Mouse (Mus musculus): Measurements from ENCODE around the gene Rhcg.

Gene Rhcg

DNA sequence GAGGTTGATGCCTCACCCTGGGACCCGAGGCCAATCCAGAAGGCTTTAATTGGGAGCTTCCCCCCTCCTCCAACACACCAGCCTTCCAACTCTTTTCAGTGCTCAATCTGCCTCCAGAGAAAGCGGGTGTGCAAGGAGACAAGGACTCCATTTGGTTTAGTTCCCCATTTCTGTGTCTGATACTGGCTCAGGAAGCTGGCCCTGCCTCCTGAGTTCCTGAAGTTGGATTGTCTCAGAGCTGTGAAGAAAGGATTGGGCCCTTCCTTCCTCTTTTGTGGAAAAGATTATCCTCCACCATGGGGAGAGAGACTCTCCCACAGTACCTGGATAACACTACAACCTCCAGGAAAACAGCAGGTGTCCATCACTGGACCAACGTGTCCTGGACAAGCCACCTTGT is 10.7 kb downstream of the Rhcg start:
- no peak for DNase-seq (ENCODE audit: inconsistent age in 2 of 2, low spot score in 1 of 2)

DNA sequence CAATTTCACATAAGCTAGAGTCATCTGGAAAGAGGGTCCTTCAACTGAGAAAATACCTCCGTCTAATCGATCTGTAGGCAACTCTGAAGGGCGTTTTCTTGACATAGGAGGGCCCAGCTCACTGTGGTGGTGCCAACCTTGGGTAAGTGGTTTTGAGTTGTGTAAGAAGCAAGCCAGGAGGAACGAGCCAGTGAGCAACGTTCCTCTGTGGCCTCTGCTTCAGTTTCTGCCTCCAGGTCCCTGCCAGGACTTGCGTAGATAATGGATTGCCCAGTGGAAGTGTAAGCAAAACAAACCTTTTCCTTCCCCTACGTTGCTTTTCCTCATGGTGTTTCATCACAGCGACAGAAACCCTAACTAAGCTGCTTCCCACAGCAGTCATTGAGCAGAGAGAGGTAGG is 15.5 kb downstream of the Rhcg start:
- peak in 1 of 2 experiments; percentile 29 for DNase-seq (ENCODE audit: inconsistent age in 2 of 2, low spot score in 1 of 2)

DNA sequence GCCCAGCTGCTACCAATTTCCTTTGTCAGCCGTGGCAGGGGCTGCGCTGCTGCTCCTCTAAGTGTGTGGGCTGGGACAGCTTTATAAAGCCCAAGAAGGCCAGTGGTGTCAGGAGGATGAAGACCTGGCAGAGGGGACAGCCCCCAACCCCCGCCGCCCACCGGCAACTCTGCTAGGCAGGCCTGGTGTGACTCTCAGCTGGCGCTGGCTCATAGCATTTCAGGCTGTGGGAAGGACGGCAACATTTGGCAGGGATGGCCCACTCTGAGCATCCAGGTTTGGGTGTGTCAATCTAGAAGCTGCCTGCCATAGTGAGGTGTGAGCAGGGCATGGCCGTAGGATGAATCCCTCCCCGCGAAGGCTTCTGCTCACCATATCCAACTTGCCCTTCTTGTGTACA is 17.3 kb downstream of the Rhcg start:
- no peak for DNase-seq (ENCODE audit: inconsistent age in 2 of 2, low spot score in 1 of 2)

DNA sequence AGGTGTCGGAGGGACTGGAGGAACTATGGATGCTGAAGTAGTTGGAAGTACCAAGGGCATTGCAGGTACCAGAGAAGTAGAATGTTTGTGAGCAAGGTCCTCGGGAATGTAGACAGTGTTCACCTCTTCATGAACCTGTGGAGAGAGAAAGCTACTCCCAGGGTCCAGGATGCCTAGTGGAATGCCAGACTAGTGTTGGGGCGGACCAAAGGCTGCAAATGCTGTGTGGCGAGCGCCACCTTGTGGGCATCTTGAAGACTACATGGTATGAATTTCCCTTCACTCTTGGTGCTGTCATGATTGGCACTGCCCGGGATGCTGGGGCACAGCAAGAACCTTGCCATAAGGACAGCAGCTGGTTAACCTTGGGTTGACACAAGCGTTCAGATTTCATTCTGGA is 22.6 kb downstream of the Rhcg start:
- DNase-seq (ENCODE audit: inconsistent age in 2 of 2, low spot score in 1 of 2): peak; percentile 67 to 86

DNA sequence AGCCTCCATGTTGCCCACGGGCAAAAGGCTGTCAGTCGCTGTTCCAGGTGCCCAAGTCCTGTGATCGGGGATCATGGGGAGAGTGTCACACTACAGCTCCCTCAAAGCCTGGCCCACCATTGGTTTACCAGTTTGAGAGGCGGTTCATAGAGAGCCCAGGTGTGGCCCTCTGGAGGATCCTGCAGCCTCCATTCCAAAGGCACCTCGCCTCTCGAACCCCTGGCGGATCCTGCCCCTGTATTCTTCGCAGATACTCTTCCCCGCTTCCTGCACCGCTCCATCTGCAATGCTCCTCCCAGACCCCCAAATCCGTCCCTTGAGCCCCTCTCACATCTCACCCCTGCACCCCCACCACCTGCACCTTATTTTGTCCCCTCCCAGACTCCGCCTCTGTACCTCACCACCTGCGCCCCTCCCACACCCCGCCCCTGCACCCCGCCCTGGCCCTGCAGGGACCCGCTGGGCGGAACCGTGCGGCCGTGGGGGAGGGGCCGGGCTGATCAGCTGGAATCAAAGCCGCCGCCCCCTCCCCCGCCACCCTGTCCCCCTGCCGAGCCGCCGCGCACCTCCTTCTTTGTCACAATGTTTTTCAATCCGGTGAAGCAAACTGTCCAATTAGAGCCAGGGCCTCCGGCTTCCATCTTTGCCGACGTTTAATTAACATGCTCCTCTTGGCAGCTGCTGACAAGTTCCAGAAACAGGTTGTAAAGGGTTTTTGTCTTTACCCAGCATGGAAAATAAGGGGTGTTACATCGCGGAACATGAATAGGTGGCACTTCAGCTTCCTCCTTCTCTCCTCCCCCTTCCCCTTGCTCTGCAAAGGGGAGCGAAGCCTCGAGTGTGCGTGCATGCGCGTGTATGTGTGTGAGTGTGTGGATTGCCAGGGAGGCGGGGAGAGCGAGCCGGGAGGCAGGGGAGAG is 25.4 kb downstream of the Rhcg start:
- peak in 1 of 2 experiments; percentile 55 for DNase-seq (ENCODE audit: inconsistent age in 2 of 2, low spot score in 1 of 2)

DNA sequence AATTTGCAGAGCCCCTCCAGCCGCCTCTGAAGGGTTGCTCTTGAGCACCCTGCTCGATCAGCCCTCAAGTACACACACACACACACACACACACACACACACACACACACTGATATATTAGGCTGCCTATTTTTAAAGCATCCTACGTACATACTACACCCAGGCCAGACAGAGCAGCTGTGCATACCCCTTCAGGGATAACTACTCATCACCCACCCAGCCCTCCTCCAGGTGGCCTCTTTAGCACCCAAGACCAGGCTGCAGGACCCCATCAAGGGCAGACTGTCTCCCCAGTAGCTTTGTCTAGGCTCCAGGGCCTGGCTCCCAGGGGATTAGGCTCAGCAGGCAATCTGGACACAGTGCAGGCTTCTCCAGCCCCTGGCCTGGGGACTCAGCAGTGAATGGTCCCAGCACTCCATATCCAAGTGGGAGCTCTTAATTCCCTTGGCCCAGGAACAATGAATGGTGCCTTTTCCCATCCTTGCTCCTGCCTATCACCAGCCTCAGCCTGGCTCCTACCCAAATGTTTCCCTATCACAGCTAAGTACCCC is 26.8 kb downstream of the Rhcg start:
- no peak for DNase-seq (ENCODE audit: inconsistent age in 2 of 2, low spot score in 1 of 2)

DNA sequence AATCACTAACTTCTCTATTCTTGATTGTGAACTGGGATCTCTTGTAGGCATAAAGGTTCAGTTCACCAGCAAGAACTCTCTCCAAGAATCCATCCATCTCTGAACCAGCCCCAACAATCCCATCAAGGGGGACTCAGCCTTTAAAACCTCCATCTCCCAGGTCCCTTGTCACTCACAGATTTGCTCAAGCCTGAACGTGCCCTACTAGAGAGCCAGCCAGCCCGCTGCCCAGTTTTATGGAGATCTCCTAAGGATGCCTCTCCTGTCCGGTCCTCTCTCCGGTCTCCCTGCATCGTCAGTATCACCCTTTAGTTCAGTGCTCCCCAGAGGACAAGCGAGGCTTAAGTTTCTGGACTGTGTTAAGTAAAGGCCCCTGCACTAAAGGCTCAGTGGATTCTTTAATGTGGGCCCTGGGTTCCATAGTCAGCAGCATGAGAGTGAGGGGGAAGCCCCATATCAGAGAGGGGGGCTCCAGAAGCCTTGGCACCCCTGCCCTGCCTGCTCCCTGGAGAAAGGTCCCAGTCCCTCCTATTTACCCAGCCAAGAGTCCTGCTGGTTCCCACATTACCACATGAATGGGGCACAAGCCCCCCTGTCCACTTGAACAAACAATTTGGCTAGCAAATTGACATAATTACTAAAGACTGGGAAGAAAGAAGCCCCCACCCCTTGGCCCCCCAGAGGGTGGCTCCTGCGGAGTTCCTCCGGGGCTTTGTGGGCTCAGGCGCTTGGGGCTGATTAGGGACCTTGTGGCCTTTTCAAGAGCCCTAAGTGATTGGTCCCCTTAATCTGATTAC is 27.5 kb downstream of the Rhcg start:
- DNase-seq (ENCODE audit: inconsistent age in 2 of 2, low spot score in 1 of 2): no peak

DNA sequence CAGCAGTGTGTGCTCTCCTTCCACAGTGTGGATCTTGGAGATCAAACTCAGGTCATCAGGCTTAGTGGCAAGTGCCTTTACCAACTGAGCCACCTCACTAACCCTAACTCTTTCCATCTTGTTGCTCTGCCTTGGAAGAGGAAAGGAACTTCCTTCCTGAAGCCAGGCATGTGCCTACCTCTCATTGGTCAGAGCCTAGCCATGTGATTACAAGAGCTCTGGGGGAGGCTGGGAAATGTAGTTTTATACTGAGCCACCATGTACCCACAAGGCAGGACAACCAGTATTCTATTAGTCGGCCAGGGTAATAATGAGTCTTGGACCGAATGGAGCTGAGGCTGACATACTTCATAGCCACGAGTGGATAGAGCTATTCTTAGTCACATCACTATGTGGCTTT is 29.2 kb downstream of the Rhcg start:
- no peak for DNase-seq (ENCODE audit: inconsistent age in 2 of 2, low spot score in 1 of 2)

DNA sequence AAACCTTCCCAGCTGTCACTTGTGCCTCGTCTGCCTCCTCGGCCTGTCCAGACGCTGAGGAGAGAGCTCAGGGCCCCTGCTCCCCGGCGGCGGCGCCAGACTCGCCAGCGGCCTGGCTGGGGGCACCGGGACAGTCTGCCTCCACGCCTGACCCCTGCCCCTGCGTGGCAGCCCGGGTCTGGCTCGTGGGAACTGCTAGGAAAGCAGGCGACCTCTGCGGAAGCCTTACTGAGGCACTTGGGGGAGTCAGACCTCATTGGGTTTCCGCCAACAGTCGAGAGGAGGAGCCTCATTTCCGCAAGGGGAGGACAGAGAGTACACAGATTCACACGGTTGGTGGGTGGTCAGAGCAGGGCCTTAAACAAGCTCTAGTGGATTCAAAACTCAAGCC is 38.6 kb downstream of the Rhcg start:
- DNase-seq (ENCODE audit: inconsistent age in 2 of 2, low spot score in 1 of 2): no peak

DNA sequence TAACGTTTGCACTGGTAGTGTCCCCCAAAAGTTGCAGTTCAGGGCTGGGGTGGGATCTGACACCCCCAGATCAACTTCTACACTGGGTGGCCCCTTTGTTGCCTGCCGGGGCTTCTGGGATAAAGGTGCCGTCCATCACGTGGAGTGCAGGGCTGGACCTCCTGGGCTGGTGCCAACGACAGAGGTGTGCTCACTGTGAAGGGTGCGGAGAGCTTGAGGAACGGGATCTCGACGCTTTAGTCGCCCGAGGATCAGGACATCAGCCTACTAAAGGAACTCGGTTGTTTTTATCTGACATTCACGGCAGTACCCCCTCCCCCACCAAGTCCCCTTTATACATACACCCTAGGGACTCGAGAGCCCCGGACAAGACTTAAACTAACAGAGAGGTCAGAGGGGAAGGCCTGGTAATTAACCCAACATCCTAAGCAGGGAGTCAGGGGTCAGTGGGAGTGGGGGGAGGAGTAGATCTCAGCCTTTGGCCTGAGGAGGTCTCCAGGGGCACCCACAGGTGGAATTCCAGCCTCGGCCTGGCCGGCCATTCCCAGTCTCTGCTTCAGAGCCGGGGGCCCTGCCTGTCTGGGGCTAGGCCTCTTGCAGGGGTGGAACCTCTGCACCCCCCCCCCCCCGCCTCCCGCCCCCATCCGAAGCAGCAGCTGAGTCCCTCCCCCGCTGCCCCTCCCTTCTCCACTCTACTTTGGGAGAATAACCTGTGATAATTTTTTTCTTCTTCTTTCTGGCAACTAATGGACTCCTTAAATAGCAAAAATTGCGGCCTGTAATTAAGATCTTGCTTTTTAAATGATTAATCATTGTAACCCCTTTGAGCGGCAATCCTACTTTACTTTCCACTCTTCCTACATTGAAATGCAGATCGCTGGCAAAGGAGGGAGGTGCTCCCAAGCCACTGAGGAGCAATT is 39.3 kb downstream of the Rhcg start:
- no peak for DNase-seq (ENCODE audit: inconsistent age in 2 of 2, low spot score in 1 of 2)

DNA sequence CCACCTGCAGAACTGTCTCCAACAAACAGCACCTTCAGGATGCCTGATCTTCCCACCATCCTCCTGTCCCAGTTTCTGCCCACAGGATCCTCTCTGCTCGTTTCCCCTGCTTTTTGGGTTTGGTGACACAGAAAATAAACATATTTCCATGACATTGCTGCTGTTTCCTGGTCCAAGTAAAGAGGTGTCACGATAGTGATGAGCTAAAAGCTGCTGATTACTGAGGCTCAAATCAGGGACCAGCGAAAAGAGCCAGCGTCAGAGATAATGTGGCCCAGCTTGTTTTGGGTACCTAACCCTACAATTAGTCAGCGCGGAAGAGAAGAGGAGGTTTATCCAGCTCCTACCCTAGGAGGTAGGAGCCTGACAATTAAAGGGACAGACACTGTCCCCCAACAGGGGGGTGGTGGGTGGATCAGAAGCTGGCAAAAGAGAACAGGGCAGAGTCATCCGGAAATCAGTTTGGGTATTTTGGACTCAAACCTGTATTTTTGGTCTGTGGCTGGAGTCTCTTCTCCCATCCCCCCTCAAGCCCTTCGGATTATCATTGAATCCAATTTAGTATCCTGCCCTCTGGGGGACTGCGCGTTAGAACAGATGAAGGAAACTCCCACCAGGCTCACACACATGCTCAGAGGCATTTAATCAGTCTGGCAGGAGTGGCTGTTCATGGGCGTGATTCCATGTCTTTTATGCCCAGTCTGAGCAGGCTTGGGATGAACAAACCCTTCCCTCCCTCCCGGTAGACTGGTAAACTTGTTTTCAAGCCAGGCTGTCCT is 40.2 kb downstream of the Rhcg start:
- DNase-seq (ENCODE audit: inconsistent age in 2 of 2, low spot score in 1 of 2): no peak

DNA sequence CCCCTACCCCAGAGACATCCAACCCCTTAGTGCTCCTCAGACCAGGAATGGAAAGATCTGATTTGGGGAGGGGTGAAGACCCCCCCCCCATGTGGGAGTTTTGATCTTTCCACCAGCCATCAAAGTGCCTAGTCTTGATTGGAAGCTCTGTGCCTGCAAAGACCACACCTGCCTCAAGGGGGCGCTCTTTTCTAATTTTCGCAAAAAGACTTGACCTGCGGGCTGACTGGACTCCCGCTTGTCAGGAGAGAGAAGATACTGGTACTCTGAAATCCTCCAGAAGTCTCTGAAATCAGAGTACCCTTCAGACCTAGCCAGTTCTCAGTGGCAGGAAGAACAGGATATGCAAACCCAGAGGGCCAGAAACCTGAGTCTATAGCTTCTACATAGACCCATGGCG is 40.8 kb downstream of the Rhcg start:
- peak; percentile 56 to 80 for DNase-seq (ENCODE audit: inconsistent age in 2 of 2, low spot score in 1 of 2)

DNA sequence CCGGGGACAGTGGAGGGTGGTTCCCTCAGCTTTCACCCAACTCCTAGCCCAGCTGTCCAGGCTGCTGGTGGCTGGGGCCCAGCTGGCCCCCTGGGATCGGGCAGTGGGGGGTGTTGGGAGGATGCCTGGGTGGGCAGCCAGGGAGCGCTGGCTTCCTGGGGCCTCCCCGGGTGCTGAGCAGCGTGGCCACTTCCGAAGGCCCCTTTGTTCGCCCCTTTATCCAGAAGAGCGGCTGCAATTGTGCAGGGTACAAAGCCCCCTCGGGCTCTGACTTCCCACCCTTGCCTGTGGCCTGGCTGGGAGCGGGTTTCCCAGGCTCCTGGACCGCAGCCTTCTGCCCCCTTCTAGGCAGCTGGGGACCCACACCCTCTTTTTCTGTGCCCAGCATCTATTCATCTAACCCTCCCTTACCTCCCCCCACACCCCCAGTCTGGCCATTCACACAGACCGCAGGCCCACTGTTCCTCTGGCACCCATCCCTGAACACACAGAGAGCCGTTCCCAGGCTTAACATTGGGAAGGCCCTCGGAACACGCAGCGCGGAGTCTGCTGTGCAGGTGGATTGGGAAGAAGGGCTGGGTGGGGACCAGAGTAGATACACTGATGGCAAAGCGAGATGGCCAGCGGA is 45.2 kb downstream of the Rhcg start:
- no peak for DNase-seq (ENCODE audit: inconsistent age in 2 of 2, low spot score in 1 of 2)

DNA sequence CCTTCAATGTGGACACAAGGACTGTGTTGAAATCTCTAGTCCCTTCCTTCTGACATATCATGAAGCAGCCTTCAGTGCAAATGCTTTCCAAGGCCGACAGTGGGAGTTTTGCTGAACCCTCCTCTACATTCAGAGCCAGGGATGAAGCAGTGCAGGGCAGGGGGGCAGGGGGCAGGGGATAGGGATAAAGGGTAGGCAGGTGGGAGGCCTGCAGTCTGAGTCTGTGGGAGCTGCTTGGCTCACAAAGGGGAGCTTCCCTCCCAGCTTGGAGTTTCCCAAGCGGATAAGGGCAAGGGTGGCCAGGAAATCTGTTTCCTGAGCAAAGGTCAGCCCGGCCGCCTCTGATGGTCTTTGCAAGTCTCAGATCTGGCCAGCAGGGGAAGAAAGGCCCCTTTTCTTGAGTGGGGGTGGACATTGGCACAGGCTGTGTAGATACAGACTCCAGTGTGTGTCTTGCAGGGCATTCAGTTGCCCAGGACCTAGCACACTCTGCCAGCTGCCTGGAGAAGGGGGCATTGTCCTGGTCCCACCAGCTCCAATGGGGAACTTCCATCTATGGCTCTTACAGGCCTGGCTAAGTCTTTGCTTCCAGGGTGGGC is 48.4 kb downstream of the Rhcg start:
- DNase-seq (ENCODE audit: inconsistent age in 2 of 2, low spot score in 1 of 2): peak in 1 of 2 experiments; percentile 51

DNA sequence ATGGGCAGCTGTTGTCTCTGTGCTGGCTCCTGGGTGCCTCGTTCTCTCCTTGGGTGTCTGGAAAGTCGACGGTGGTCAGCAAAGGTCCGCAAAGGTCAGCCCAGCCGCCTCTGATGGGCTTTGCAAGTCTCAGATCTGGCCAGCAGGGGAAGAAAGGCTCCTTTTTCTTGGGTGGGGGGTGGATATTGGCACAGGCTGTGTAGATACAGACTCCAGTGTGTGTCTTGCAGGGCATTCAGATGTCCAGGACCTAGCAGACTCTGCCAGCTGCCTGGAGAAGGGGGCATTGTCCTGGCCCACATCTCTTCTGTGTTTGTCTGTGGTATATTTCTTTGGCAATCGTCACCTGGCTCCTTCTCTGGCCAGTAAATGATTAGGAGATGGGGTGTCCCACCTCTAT is 49.2 kb downstream of the Rhcg start:
- DNase-seq (ENCODE audit: inconsistent age in 2 of 2, low spot score in 1 of 2): no peak

DNA sequence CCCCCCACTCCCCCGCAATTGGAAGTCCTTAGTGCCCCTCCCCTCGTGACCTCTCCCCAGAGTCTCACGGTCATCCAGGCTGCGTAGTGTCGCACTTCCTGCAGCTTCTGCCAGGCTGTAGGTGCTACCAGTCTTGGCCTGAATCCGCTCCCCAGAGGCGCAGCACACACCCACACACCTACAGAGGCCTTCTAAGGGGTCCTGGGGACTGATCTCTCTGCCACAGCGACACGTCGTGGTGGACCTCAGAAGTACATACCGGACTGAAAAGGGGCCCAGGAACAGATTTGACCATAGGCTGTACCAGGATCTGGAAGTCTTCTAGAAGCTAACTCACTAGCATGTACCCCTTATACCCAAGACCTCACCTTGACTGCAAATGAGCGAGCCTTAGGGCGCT is 53.8 kb downstream of the Rhcg start:
- DNase-seq (ENCODE audit: inconsistent age in 2 of 2, low spot score in 1 of 2): no peak

DNA sequence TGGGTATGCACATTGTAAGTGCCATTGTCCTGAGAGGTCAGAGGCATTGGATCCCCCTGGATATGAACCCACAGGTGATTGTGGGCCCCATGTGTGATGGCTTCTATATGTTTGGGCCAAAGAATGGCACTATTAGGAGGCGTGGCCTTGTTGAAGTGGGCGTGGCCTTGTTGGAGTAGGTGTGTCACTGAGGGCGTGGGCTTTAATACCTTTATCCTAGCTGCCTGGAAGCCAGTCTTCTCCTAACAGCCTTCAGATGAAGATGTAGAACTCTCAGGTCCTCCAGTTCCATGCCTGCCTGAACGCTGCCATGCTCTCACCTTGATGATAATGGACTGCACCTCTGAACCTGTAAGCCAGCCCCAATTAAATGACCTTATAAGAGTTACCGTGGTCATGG is 55.1 kb downstream of the Rhcg start:
- DNase-seq (ENCODE audit: inconsistent age in 2 of 2, low spot score in 1 of 2): no peak

DNA sequence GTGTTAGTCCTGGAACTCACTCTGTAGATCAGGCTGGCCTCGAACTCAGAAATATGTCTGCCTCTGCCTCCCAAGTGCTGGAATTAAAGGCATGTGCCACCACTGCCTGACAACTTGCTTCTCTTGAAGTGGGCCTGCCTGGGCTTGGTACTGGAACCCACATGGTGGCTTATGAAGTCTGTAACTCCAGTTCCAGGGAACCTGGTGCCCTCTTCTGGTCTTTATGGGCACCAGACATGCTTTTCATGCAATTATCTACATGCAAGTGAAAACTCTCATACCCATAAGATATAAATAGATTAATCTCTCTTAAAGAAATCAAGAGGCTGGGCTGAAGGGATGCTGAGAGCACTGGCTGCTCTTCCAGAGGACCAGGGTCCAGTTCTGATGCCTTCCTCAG is 58.8 kb downstream of the Rhcg start:
- DNase-seq (ENCODE audit: inconsistent age in 2 of 2, low spot score in 1 of 2): no peak

DNA sequence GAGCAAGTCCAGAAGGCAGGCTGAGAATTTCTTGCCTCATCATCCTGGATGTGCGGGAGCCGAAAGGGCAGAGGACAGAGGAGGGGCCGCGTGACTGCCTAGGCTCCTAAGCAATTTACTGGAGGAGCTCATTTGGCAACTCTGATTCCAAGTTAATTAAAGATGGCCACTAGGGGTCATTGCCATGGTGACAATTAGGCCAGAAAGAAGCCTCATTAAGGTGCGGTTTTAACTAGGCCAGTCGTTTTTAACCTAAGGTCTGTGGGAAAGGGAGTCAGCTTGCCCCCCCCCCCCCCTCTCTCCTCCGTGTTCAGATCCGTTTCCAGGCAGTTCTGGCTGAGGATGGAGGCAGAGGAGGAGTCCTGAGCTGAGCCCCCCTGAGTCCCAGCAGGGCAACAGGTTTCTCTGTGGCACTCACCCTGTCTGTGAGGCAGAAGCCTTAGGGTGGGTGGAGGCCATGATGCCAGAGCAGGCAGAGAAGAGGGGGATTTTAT is 59.7 kb downstream of the Rhcg start:
- DNase-seq (ENCODE audit: inconsistent age in 2 of 2, low spot score in 1 of 2): no peak

Data from adrenal gland, adult (tissue).